Mouse (Mus musculus): ENCODE data around the gene Ccpg1.
A peak's percentile ranks its signal among the peaks of the same experiment; 100 is the strongest.

Ccpg1 gene

DNA sequence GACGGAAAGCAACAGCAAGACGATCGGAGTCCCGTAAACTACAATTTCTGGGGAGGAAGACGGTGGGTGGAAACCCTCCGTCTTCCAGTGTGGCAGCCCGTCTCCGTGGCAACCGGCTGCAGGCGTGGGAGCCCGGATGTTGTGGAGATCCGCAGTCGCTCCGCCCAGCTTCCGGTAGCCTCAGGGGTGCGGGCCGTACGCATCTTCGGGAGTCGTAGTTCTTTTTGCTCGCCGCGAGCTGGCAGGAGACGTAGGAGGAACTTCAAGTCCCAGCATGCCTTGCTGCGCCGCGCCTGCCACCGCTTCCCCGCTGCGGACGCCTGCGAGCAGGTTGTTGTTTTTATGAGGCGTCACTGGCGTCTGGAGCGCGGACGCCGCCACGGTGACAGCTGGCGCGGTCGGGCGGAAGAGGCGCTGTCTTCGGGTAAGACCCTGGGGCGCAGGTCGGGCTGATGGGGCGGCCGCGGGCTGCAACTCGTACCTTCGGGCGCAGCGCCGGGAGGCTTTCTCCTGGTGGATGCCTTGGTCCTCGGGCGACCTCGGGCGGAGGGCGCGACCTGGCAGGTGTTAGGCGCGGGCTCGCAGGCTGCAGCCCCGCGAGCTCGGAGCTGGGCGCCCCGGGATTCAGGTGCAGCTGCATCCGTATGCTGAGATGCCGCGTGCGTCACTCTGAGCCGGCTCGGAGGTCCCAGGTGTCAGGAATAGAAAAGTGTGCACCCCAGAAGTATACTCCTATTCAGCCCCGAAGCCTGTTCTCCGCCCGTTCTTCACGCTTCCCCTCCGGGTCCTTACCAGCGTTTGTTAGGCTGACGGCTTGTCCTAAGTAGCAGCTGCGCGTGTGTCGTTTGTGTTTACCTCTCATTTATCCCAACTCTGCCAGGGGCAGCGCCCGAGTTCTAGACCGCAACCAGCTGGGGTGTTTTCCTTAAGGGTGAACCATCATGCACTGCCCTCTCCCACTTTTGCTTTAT lies at the start of gene Ccpg1, which contains the start of gene Ccpg1os:
Gene Ccpg1 (plus strand): TSS at position 180 of the 971 bp plus-strand sequence.
Gene Ccpg1os (minus strand): TSS at position 133 of the 971 bp plus-strand sequence.
- peak; percentile 58; the same call in 1 of the 2 replicates for TF ChIP-seq GATA4 (IDR thresholded peaks at IDR 0.05; ENCODE audit: insufficient replicate concordance, low read length)

DNA sequence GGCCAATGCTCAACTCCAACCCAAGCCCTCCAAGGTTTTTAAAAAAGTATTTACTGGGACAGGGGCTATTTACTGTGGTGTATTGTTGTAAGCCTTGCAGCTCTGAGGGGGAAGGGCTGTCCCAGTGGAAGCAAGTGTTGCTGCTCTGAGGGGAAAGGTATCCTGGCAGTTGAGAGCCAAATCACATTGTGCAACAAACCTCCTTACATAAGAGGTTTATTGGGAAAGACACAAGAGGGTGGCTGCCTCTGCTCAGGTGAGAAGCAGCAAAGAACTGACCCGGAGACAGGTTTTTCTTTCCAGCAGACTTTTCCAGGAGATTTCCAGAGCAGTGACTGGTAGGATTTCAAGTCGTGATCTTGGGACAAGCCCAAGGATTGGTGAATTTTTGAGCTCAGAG lies 48.9 kb upstream of the Ccpg1 start:
- no peak for TF ChIP-seq GATA4 (IDR thresholded peaks at IDR 0.05; ENCODE audit: insufficient replicate concordance, low read length)

GRCm38 (mm10) chr9:72943424-72943823 lies 41.8 kb upstream of the Ccpg1 start:
- no peak for TF ChIP-seq GATA4 (IDR thresholded peaks at IDR 0.05; ENCODE audit: insufficient replicate concordance, low read length)

- no peak for TF ChIP-seq GATA4 (IDR thresholded peaks at IDR 0.05; ENCODE audit: insufficient replicate concordance, low read length)
Observed at GRCm38 (mm10) chr9:72944286-72944685, 40.9 kb upstream of the Ccpg1 start.

DNA sequence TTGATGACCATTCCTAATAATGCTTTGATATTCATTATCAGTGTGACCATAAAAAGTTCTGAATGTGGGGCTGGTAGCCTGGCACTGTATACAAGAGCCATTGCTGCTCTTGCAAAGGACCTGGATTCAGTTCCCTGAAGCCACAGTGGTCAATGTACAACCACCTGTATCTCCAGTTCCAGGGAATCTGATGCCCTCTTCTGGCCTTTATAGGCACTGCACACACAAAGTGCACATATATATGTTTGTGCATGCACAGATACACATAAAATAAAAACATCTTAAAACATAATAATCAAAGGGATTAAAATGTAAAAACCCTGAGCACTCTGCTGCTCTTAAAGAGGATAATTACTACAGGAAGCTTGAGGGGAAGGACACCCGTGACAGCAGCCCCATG lies 38.2 kb upstream of the Ccpg1 start:
- TF ChIP-seq GATA4 (IDR thresholded peaks at IDR 0.05; ENCODE audit: insufficient replicate concordance, low read length), result no peak

DNA sequence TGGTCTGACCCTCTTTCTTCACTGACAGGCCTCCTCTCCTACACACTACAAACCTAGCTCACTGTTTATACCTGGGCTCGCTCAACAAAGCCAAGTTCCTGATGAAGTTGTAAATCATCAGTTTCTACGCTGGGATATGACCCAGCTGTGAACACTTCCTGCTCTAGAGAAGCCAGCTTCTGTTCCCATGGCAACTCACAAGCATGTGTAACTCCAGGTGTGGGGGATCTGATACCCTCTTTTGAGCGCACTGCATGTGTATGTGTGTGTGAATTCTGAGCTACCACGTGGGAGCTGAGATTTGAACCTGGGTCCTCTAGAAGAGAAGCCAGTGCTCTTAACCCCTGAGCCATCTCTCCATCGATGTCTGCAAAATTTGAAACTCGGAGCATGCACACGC lies 35.7 kb upstream of the Ccpg1 start:
- no peak for TF ChIP-seq GATA4 (IDR thresholded peaks at IDR 0.05; ENCODE audit: insufficient replicate concordance, low read length)

GRCm38 (mm10) chr9:72954746-72955145 lies 30.5 kb upstream of the Ccpg1 start:
- no peak for TF ChIP-seq GATA4 (IDR thresholded peaks at IDR 0.05; ENCODE audit: insufficient replicate concordance, low read length)

DNA sequence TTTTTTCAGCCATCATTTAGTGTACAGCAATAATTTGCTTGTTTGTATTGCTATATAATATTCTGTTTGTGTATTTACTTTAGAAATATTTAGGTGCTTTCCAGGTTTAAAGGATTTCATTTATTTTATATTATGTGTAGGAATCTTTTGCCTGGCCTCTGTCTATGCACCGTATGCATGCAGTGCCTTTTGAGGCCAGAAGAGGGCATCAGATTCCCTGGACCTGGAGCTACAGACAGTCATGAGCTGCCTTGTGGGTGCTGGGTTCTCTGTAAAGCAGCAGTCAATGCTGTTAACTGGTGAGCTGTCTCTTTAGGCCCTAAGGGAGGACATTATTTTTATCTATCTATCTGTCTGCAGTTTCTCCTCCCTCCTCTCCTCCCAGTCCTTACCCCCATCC lies 29.7 kb upstream of the Ccpg1 start:
- TF ChIP-seq GATA4 (IDR thresholded peaks at IDR 0.05; ENCODE audit: insufficient replicate concordance, low read length), result no peak

DNA sequence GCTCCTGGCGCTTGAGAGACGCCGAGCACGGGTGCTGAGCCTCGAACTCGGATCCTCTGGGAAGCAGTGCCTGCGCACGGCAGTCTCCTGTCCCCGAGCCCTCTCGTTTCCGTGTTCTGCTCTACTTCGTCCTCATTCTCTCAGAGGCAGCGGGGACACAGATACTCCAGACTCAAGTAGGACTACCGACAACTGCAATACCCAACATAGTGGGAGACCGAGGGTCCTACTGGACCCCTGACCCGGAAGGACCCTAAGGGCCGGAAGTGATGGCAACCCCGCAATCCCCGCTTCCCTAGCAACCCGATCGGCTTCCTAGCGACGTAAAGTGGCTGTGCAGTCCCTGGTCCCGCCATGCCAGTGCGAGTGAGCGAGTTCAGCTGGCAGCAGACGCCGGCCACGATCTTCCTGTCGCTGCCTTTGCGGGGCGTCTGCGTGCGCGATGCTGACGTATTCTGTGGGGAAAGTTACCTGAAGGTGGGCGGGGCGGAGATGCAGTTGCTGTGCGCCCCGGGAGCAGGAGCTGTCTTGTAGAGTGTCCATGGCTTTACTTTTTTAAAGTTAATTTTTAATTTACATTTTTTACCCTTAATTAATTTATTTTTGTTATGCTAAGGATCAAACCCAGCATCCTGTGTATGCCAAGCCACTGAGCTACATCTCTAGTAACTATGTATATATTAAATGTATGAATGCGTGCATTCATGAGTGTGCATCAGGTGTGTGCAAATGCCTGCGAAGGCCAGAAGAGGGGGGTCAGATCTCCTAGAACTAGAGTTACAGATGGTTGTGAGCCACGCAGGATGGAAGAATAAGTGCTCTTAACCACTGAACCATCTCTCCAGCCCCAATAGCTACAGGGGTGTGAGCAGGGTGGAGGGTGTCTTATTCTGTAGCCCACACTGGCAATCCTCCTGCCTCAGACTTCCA lies 26.4 kb upstream of the Ccpg1 start, which contains the start of the genes Dyx1c1 and Gm44503:
Gene Dyx1c1 (plus strand): TSS at position 265 of the 930 bp plus-strand sequence.
Gene Gm44503 (plus strand): TSS at position 332 of the 930 bp plus-strand sequence.
- TF ChIP-seq GATA4 (IDR thresholded peaks at IDR 0.05; ENCODE audit: insufficient replicate concordance, low read length), result no peak

- no peak for TF ChIP-seq GATA4 (IDR thresholded peaks at IDR 0.05; ENCODE audit: insufficient replicate concordance, low read length)
Observed at GRCm38 (mm10) chr9:72961346-72961745, 23.9 kb upstream of the Ccpg1 start.

DNA sequence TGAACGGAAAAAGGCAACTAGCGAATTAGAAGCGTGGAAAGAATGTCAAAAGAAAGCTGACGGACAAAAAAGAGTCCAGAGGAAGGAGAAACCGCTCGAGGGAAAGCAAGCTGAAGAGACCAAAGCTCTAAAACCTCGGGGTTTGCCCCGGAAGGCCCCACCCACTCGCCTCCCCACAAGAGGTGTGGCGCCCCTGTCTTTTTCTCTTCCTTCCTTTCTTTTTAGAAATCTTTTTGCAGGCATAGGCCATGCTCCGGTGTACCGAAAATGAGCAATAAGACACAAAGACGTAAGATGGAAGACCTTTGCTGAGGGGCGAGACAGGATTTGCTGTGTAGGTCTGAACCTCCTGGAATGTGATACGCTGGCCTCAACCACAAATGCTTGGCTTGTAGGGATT lies 23.3 kb upstream of the Ccpg1 start:
- TF ChIP-seq GATA4 (IDR thresholded peaks at IDR 0.05; ENCODE audit: insufficient replicate concordance, low read length), result no peak

DNA sequence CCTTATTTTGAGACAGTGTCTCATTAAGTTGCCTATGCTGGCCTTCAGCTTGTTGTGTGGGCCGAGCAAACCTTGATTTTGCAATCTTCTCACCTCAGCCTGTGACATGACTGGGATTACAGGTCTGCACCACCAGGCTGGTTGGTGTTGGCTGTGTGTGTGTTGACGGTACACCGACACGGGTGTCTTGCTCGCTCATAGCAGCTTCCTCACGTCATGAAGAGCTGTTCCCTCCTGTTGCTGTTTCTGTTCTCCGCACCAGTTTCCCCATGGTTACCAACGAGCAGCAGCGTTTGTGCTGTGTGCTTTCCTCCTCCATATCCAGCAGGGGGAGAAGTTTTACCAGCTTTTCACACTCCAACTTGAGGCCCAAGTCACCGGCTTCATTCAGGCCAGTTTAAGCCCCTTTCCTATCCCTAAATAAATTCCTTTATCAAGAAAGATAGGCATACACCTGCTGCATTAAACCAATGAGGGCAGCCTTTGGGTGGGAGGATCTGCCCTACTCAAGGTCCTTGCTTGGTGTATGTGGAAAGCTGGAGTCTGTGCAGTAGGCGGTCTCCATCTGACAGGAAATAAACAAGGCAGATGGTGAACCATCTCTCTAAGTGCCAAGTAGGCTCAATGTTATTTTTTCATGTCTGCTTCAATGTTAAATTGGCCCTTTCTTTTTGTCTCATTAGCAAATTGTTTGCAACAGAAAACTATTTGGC lies 16.7 kb upstream of the Ccpg1 start:
- no peak for TF ChIP-seq GATA4 (IDR thresholded peaks at IDR 0.05; ENCODE audit: insufficient replicate concordance, low read length)

- TF ChIP-seq GATA4 (IDR thresholded peaks at IDR 0.05; ENCODE audit: insufficient replicate concordance, low read length), result no peak
Observed at GRCm38 (mm10) chr9:72969874-72970273, 15.4 kb upstream of the Ccpg1 start.

GRCm38 (mm10) chr9:72972435-72972834 lies 12.8 kb upstream of the Ccpg1 start:
- TF ChIP-seq GATA4 (IDR thresholded peaks at IDR 0.05; ENCODE audit: insufficient replicate concordance, low read length), result no peak

DNA sequence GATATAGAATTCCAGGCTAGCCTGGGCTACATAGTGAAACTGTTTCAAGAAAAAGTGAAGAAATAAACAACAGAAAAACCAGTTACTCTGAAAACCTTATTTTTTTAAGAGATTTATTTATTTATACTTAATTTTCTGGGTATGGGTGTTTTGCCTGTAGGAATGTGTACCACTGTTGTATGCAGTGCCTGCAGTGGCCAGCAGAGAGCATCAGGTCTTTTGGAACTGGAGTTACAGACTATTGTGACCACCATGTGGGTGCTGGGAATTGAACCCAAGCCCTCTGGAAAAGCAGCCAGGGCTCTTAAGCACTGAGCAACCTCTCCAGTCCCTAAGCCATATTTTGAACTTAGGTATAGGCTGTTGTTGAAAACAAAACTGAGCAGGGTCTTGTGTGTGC lies 12.2 kb upstream of the Ccpg1 start:
- no peak for TF ChIP-seq GATA4 (IDR thresholded peaks at IDR 0.05; ENCODE audit: insufficient replicate concordance, low read length)
